Mouse (Mus musculus) B cell, adult 62 days (primary cell): Measurements from ENCODE around the gene Vmn1r163. TPM values are rescaled to one million over a fixed set of nuclear protein-coding genes. Genes with fewer than 3 reads are reported as not detected.

ENCODE experiments used
- total RNA-seq: library from RNA; stranded (reverse); gene quantifications from 4 replicates; pipeline ENCODE4 v1.2.4, GENCODE M21; 2023

The Vmn1r163 gene
- total RNA-seq: not detected in 4 replicates

DNA sequence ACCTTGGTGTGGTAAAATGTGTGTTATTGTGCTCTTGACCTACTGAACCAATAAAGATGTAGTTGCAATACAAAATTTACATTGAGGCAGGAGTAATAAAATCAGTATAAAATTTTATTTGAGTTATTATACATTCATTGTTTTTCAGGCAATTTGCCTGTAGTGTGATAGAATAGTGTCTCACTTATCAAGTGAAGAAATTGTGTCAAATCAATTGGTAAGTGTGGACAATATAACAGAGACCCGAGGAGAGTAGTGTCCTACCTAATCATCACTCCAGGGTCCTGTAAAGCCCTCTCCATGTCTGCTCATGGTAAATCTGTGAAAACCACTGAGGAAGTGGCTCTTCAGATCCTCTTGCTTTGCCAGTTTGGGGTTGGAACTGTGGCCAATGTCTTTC lies at the start of gene Vmn1r163:
Gene Vmn1r163, plus strand, starts transcription at position 301 of the 400 bp plus-strand sequence.

DNA sequence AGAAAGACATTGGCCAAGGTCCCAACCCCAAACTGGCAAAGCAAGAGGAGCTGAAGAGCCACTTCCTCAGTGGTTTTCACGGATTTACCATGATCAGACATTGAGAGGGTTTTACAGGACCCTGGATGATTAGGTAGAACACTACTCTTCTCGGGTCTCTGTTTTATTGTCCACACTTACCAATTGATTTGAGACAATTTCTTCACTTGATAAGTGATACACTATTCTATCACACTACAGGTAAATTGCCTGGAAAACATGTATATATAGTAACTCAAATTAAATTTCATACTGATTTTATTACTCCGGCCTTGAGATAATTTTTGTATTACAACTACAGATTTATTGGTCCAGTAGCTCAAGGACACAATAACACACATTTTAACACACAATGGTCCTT lies 35.5 kb upstream of the Vmn1r163 start, which contains the start of gene Gm4216:
Gene Gm4216, minus strand, starts transcription at position 101 of the 400 bp plus-strand sequence.

DNA sequence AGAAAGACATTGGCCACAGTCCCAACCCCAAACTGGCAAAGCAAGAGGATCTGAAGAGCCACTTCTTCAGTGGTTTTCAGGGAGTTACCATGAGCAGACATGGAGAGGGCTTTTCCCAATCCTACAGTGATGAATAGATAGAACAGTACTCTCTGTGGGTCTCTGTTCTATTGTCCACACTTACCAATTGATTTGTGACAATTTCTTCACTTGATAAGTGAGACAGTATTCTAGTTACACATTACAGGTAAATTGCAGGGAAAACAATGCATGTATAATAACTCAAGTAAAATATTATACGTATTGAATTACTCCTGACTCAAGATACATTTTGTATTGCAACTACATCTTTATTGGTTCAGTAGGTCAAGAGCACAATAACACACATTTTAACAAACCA lies 12.0 kb downstream of the Vmn1r163 start, which contains the start of gene Gm8720:
Gene Gm8720, minus strand, starts transcription at position 101 of the 400 bp plus-strand sequence.

Other genes with a start within 250 kb of the Vmn1r163 start
- not detected in 4 replicates for gene Vmn1r159, start 211.9 kb upstream of the Vmn1r163 start, total RNA-seq
- gene Vmn1r160, start 184.3 kb upstream of the Vmn1r163 start, total RNA-seq: not detected in 4 replicates
- not detected in 4 replicates for gene Gm4214, start 70.9 kb upstream of the Vmn1r163 start, total RNA-seq
- gene Gm4216, start 35.6 kb upstream of the Vmn1r163 start, total RNA-seq: not detected in 4 replicates
- not detected in 4 replicates for gene Gm8720, start 11.9 kb downstream of the Vmn1r163 start, total RNA-seq
- not detected in 4 replicates for gene Gm10662, start 88.9 kb downstream of the Vmn1r163 start, total RNA-seq
- gene Vmn1r165, start 161.8 kb downstream of the Vmn1r163 start, total RNA-seq: not detected in 4 replicates
- not detected in 4 replicates for gene Vmn1r166, start 196.1 kb downstream of the Vmn1r163 start, total RNA-seq
- not detected in 4 replicates for gene Gm6902, start 223.4 kb downstream of the Vmn1r163 start, total RNA-seq
- not detected in 4 replicates for gene Nlrp4e, start 245.7 kb downstream of the Vmn1r163 start, total RNA-seq